Mouse (Mus musculus) stomach, postnatal 0 days (tissue): Measurements from ENCODE around the gene Ccl25.

ENCODE experiments used
- CTCF ChIP-seq: IDR thresholded peaks from 2 replicates; pipeline ENCODE4 v1.5.1; 2016; ENCODE audit warnings: antibody characterized with exemption, low read depth, mild to moderate bottlenecking, moderate library complexity
- EP300 ChIP-seq: optimal IDR thresholded peaks from 2 replicates; pipeline ENCODE3; 2016; ENCODE audit warnings: antibody characterized with exemption

- TF ChIP-seq CTCF (peak; percentile 66), EP300 (no peak)
These were observed 45.1 kb downstream of the Ccl25 start for GRCm38 (mm10) chr8:4370078-4370477.
